Mouse (Mus musculus) limb, embryonic 13.5 days (tissue): Measurements from ENCODE around the gene Strip2. TPM values are rescaled to one million over a fixed set of nuclear protein-coding genes. Genes with fewer than 3 reads are reported as not detected.

Experiments used
- microRNA-seq: library from miRNA; unstranded; fragments of <30 nt; microRNA quantifications from one replicate; pipeline ENCODE4, GENCODE M21; 2016
- polyA plus RNA-seq: library from polyadenylated mRNA; unstranded; fragments of >200 nt; fragmentation: Nextera tagmentation; extraction: Ambion mirVana; gene quantifications from 2 replicates; pipeline ENCODE4 v1.2.1, GENCODE M21; 2015

The Strip2 gene
- polyA plus RNA-seq, 1 experiment from 2014 or later, result 3.7 TPM

Small RNA genes within 50 kb of the gene (microRNA-seq; reads per million reads assigned to microRNA genes)
- not detected for gene Gm23049

Other genes with a start within 250 kb of the Strip2 start
- 4.6 and 5.1 TPM in 2 replicates for gene Tspan33, start 222.8 kb upstream of the Strip2 start, polyA plus RNA-seq
- 55.4 and 58.5 TPM in 2 replicates for gene Smo, start 181.5 kb upstream of the Strip2 start, polyA plus RNA-seq
- gene Ahcyl2, start 149.0 kb upstream of the Strip2 start, polyA plus RNA-seq, result 17.9 and 20.2 TPM in 2 replicates
- 67.4 and 70.2 TPM in 2 replicates for gene Nrf1, start 131.0 kb downstream of the Strip2 start, polyA plus RNA-seq